Mouse (Mus musculus) small intestine, adult 2 months (tissue): ENCODE measurements around the gene 2410015M20Rik.

Experiments
- CTCF ChIP-seq: fragments of 200-500 bp; IDR thresholded peaks from 2 replicates; pipeline ENCODE4 v1.5.1; 2012; ENCODE audit warnings: low read depth, mild to moderate bottlenecking, control low read depth, inconsistent platforms, low read length, moderate library complexity, mixed read lengths; ENCODE audit not compliant: insufficient replicate concordance, insufficient read length; ENCODE audit errors: extremely low read depth
- POLR2A ChIP-seq: fragments of 200-500 bp; IDR thresholded peaks from 2 replicates; pipeline ENCODE4 v1.6.1; 2012; ENCODE audit warnings: low read depth, mild to moderate bottlenecking, control low read depth, inconsistent platforms, low read length, moderate library complexity

DNA sequence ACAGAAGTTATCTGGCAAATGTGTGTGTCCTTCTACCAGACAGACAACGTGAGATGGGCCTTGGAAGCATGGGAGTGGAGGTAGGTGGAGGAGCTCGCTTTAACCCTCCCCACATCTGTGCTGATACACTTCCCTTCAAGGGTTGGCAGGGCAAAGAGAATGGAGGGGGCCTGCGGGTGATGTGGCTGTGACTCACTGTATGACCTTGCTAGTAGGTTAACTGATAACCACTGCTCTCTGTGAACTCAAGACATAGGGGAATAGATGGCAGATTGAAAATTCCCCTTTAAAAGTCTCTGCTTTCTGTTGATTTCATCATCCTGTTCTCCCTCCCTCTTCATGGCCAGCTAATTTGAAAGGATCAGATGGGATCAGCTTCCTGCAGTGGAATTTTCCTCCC, 15.9 kb upstream of the 2410015M20Rik start:
- TF ChIP-seq CTCF (no peak), POLR2A (no peak)
